Mouse (Mus musculus) heart, embryonic 15.5 days (tissue): ENCODE data around the gene Lrrc46. TPM values are rescaled to one million over a fixed set of nuclear protein-coding genes. Genes with fewer than 3 reads are reported as not detected.

Experiments
- ATAC-seq: fragments of 200-750 bp; cut with Nextera tagmentation; replicated peaks from 2 replicates; pipeline ENCODE4 v1.8.0; 2017; ENCODE audit warnings: low read depth, moderate TSS enrichment; ENCODE audit not compliant: insufficient number of reproducible peaks, insufficient read depth, low FRiP score
- H3K27ac ChIP-seq: fragments of 300-500 bp; sonication (generic); 2 replicates; pipeline ENCODE4 v1.5.1; 2015; ENCODE audit warnings: mild to moderate bottlenecking, inconsistent platforms
- H3K27me3 ChIP-seq: fragments of 300-500 bp; sonication (generic); 2 replicates; pipeline ENCODE4 v1.6.1; 2015; ENCODE audit warnings: inconsistent platforms
- H3K36me3 ChIP-seq: fragments of 300-500 bp; sonication (generic); 2 replicates; pipeline ENCODE4 v1.6.1; 2015; ENCODE audit warnings: mild to moderate bottlenecking, inconsistent platforms
- H3K4me1 ChIP-seq: fragments of 300-500 bp; sonication (generic); replicated peaks from 2 replicates; pipeline ENCODE4 v1.6.1; 2015; ENCODE audit warnings: inconsistent platforms
- H3K4me2 ChIP-seq: fragments of 300-500 bp; sonication (generic); 2 replicates; pipeline ENCODE4 v1.6.1; 2015; ENCODE audit warnings: inconsistent platforms, mild to moderate bottlenecking, moderate library complexity
- H3K4me3 ChIP-seq: fragments of 300-500 bp; sonication (generic); 2 replicates; pipeline ENCODE4 v1.5.1; 2015; ENCODE audit warnings: mild to moderate bottlenecking, inconsistent platforms
- H3K9ac ChIP-seq: fragments of 300-500 bp; sonication (generic); 2 replicates; pipeline ENCODE4 v1.6.1; 2015; ENCODE audit warnings: mild to moderate bottlenecking, inconsistent platforms
- H3K9me3 ChIP-seq: fragments of 300-500 bp; sonication (generic); replicated peaks from 2 replicates; pipeline ENCODE4 v1.6.1; 2016; ENCODE audit warnings: inconsistent platforms
- WGBS: fragments of 180-500 bp; shearing (Covaris S2); methylation state at CpG from one replicate; pipeline ENCODE4 v1.1.7; 2015; ENCODE audit warnings: mixed read lengths; 5-methylcytosine and 5-hydroxymethylcytosine counted together
- polyA plus RNA-seq: library from polyadenylated mRNA; unstranded; fragments of >200 nt; fragmentation: Nextera tagmentation; extraction: Ambion mirVana; gene quantifications from 2 replicates; pipeline ENCODE4 v1.2.1, GENCODE M21; 2015

Gene Lrrc46
- polyA plus RNA-seq, 1 experiment from 2014 or later = 0.72 TPM

GRCm38 (mm10) chr11:97048090-97048650 is 7.0 kb upstream of the Lrrc46 start:
- 68% methylated on average over 8 of the region's 8 CpGs for WGBS
- H3K4me2 ChIP-seq = no peak overlapping the region
- peaks cover 11% of the 10 kb centered on the region for H3K36me3 ChIP-seq

GRCm38 (mm10) chr11:97045861-97046260 is 4.7 kb upstream of the Lrrc46 start:
- no peaks in the 10 kb centered on the region for H3K9me3 ChIP-seq

More at GRCm38 (mm10) chr11:97048090-97048650, 7.0 kb upstream of the Lrrc46 start:
- no peak for ATAC-seq
- Histone ChIP-seq H3K9ac (no peak overlapping the region), H3K27ac (no peak overlapping the region), H3K4me3 (no peak overlapping the region), H3K4me1 (peaks cover 24% of the 10 kb centered on the region), H3K9me3 (no peaks in the 10 kb centered on the region), H3K27me3 (no peaks in the 10 kb centered on the region)

GRCm38 (mm10) chr11:97044902-97045301 is 3.7 kb upstream of the Lrrc46 start:
- H3K4me3 ChIP-seq = no peak overlapping the region
- no peak for ATAC-seq
- H3K36me3 ChIP-seq = peaks cover 11% of the 10 kb centered on the region
- H3K9ac ChIP-seq = no peak overlapping the region
- WGBS = 91% methylated on average over 8 of the region's 8 CpGs
- no peaks in the 10 kb centered on the region for H3K9me3 ChIP-seq
- no peaks in the 10 kb centered on the region for H3K27me3 ChIP-seq
- H3K4me1 ChIP-seq = peaks cover 13% of the 10 kb centered on the region
- no peak overlapping the region for H3K27ac ChIP-seq
- no peak overlapping the region for H3K4me2 ChIP-seq

More at GRCm38 (mm10) chr11:97045861-97046260, 4.7 kb upstream of the Lrrc46 start:
- H3K4me2 ChIP-seq = no peak overlapping the region
- peaks cover 11% of the 10 kb centered on the region for H3K36me3 ChIP-seq
- peaks cover 17% of the 10 kb centered on the region for H3K4me1 ChIP-seq
- no peak overlapping the region for H3K9ac ChIP-seq
- no peak overlapping the region for H3K27ac ChIP-seq
- no peak overlapping the region for H3K4me3 ChIP-seq
- 81% methylated on average over 7 of the region's 7 CpGs for WGBS
- no peaks in the 10 kb centered on the region for H3K27me3 ChIP-seq
- no peak for ATAC-seq

- 36% methylated on average over 12 of the region's 12 CpGs for WGBS
- H3K27me3 ChIP-seq = no peaks in the 10 kb centered on the region
- H3K4me2 ChIP-seq = peak overlapping the region; percentile 95
- no peaks in the 10 kb centered on the region for H3K9me3 ChIP-seq
- H3K4me3 ChIP-seq = peak overlapping the region; percentile 94
- peaks cover 13% of the 10 kb centered on the region for H3K4me1 ChIP-seq
- H3K9ac ChIP-seq = peak overlapping the region; percentile 49; the same call in 1 of the 2 replicates
- peaks cover 8% of the 10 kb centered on the region; the same call in 1 of the 2 replicates for H3K36me3 ChIP-seq
- no peak for ATAC-seq
- H3K27ac ChIP-seq = no peak overlapping the region
These were observed 746 bp downstream of the Lrrc46 start for GRCm38 (mm10) chr11:97040301-97041021.

GRCm38 (mm10) chr11:97038881-97039280 is 2.3 kb downstream of the Lrrc46 start:
- Histone ChIP-seq H3K27ac (no peak overlapping the region), H3K36me3 (no peaks in the 10 kb centered on the region; the same call in 1 of the 2 replicates), H3K27me3 (no peaks in the 10 kb centered on the region), H3K4me2 (no peak overlapping the region), H3K9ac (no peak overlapping the region), H3K4me1 (peaks cover 13% of the 10 kb centered on the region), H3K4me3 (no peak overlapping the region), H3K9me3 (no peaks in the 10 kb centered on the region)
- 55% methylated on average over 7 of the region's 7 CpGs for WGBS
- ATAC-seq = no peak

GRCm38 (mm10) chr11:97036141-97036540 is 5.1 kb downstream of the Lrrc46 start:
- H3K4me1 ChIP-seq = peaks cover 7% of the 10 kb centered on the region; the same call in 1 of the 2 replicates
- no peak overlapping the region for H3K9ac ChIP-seq
- no peak overlapping the region for H3K4me2 ChIP-seq
- H3K4me3 ChIP-seq = no peak overlapping the region
- no peaks in the 10 kb centered on the region for H3K27me3 ChIP-seq
- 64% methylated on average over 5 of the region's 5 CpGs for WGBS
- no peaks in the 10 kb centered on the region for H3K9me3 ChIP-seq
- no peak for ATAC-seq
- no peak overlapping the region for H3K27ac ChIP-seq
- no peaks in the 10 kb centered on the region; the same call in 1 of the 2 replicates for H3K36me3 ChIP-seq

GRCm38 (mm10) chr11:97033781-97034180 is 7.4 kb downstream of the Lrrc46 start:
- Histone ChIP-seq H3K36me3 (no peaks in the 10 kb centered on the region; the same call in 1 of the 2 replicates), H3K27me3 (no peaks in the 10 kb centered on the region), H3K9me3 (no peaks in the 10 kb centered on the region), H3K4me2 (no peak overlapping the region), H3K4me3 (no peak overlapping the region), H3K4me1 (peaks cover 12% of the 10 kb centered on the region), H3K9ac (no peak overlapping the region), H3K27ac (no peak overlapping the region)
- no peak for ATAC-seq
- 80% methylated on average over 4 of the region's 4 CpGs for WGBS

- no peaks in the 10 kb centered on the region; the same call in 1 of the 2 replicates for H3K36me3 ChIP-seq
- no peak overlapping the region for H3K27ac ChIP-seq
- no peak for ATAC-seq
- no peak overlapping the region for H3K4me3 ChIP-seq
- no peak overlapping the region for H3K4me2 ChIP-seq
- no peaks in the 10 kb centered on the region for H3K27me3 ChIP-seq
- H3K9ac ChIP-seq = no peak overlapping the region
- WGBS = 87% methylated on average over 4 of the region's 4 CpGs
- peaks cover 12% of the 10 kb centered on the region for H3K4me1 ChIP-seq
- H3K9me3 ChIP-seq = no peaks in the 10 kb centered on the region
These were observed 8.7 kb downstream of the Lrrc46 start for GRCm38 (mm10) chr11:97032499-97032898.

GRCm38 (mm10) chr11:97031977-97032376 is 9.2 kb downstream of the Lrrc46 start:
- H3K27me3 ChIP-seq = no peaks in the 10 kb centered on the region
- no peak overlapping the region for H3K9ac ChIP-seq
- peaks cover 12% of the 10 kb centered on the region for H3K4me1 ChIP-seq
- H3K9me3 ChIP-seq = no peaks in the 10 kb centered on the region
- H3K4me2 ChIP-seq = no peak overlapping the region
- no peak for ATAC-seq
- no peak overlapping the region for H3K4me3 ChIP-seq
- 59% methylated on average over 12 of the region's 12 CpGs for WGBS
- H3K36me3 ChIP-seq = no peaks in the 10 kb centered on the region; the same call in 1 of the 2 replicates
- no peak overlapping the region for H3K27ac ChIP-seq

- H3K4me3 ChIP-seq = peak overlapping the region; percentile 84
- H3K27me3 ChIP-seq = peaks cover 4% of the 10 kb centered on the region
- WGBS = 18% methylated on average over 15 of the region's 15 CpGs
- no peak for ATAC-seq
- no peaks in the 10 kb centered on the region for H3K9me3 ChIP-seq
- peak overlapping the region; percentile 85 for H3K27ac ChIP-seq
- H3K4me1 ChIP-seq = peaks cover 20% of the 10 kb centered on the region
- H3K4me2 ChIP-seq = peak overlapping the region; percentile 75
- H3K36me3 ChIP-seq = no peaks in the 10 kb centered on the region; the same call in 1 of the 2 replicates
- peak overlapping the region; percentile 81 for H3K9ac ChIP-seq
These were observed 10.8 kb downstream of the Lrrc46 start for GRCm38 (mm10) chr11:97030426-97030825.

- H3K4me3 ChIP-seq = peak within 1 kb of the TSS; percentile 84
- peak within 1 kb of the TSS; percentile 75 for H3K4me2 ChIP-seq
- H3K9me3 ChIP-seq = no peaks in the 10 kb centered on the region
- no peaks in the 10 kb centered on the region; the same call in 1 of the 2 replicates for H3K36me3 ChIP-seq
- H3K27ac ChIP-seq = peak within 1 kb of the TSS; percentile 85
- peak within 1 kb of the TSS; percentile 81 for H3K9ac ChIP-seq
- peaks cover 26% of the 10 kb centered on the region for H3K4me1 ChIP-seq
- peaks cover 10% of the 10 kb centered on the region for H3K27me3 ChIP-seq
- 2% methylated on average over 25 of the region's 25 CpGs for WGBS
- ATAC-seq = peak; percentile 43
These were observed 11.4 kb downstream of the Lrrc46 start, which contains the start of gene Scrn2 for GRCm38 (mm10) chr11:97029686-97030417. Gene Scrn2, plus strand, starts transcription at chr11:97029938.
